Mouse (Mus musculus): ENCODE measurements around the gene Rfxank.

The Rfxank gene

DNA sequence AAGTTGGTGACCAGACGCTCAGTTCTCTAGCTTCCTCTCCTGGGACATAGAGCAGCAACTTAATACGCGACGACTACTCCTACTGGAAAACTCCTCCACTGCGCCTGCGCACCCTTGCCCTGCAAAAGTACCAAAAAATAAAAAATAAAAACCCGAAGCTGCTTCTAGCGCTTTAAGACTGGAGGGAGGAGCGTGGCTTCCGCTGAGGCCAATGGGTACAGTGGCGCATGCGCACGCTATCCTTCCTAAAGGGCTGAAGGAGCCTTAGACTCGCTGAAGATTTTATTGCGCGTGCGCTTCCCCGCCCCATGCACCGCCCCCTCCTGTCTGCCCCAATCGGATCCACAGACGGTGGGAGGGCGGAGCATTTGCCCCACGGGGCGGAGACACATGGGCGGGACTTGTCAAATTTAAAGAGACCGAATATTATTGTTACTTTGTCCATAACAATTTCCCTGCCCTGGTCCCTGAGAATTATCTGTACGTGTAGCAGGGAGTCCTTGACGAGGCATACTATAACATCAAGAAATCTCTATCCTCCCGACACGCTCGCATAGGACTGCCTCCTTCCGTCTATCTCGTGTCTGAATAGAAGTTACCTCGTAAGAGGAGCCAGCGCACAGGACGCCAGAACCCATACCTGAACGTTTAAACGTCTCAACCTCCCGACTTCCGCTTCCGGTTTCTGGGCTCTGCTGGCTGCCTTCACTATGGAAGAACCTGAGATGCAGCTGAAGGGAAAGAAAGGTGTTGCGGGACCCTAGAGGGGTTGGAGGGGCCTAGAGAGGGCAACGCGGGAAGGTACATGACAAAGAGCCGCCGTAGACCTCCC, at the start of gene Rfxank, which contains the start of the genes Borcs8 and Mef2b:
Rfxank (minus strand) TSS at position 129 of the 832 bp plus-strand sequence.
Borcs8 (plus strand) TSS at position 474 of the 832 bp plus-strand sequence.
Mef2b (plus strand) TSS at position 686 of the 832 bp plus-strand sequence.
- DNase-seq (ENCODE audit: low read depth, low spot score): peak; percentile 100

DNA sequence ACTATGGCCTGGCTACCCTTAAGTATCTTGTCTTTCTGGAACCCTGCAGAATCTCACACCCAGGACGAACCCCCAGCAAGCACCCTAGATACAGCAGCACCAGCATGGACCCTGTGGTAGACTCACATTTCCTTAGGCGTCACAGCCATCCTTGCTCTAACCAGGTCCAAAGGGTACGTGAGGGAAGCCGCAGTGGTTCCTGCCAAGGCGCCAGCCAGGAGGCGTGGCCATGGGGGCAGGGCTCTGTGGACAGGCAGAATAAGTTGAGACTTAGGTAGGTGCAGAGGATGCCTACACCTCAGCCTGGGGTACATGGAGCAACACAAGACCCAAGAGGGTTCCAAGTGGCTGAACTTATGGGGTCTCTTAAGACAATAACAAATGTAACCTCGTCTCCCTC, 49.8 kb upstream of the Rfxank start:
- DNase-seq (ENCODE audit: low read depth, low spot score): no peak

DNA sequence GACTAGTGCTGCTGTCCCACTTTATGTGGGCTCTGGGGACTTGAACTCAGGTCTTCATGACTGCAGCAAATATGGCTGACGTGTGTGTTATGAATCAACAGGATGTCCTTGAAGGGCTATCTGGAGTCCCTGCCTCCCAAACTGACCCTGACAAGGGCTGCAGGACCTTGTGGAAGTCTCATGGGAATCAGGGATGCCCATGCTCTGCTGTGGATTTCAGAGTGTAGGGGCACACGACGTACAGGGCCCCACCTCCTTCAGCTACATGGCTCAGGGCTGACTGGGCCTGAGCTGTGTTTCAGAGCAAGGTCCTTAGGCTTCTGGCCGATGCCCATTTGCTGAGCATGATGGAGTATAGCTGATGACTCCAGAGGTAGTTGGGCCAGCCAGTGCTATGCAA, 44.2 kb upstream of the Rfxank start:
- DNase-seq (ENCODE audit: low read depth, low spot score): no peak

DNA sequence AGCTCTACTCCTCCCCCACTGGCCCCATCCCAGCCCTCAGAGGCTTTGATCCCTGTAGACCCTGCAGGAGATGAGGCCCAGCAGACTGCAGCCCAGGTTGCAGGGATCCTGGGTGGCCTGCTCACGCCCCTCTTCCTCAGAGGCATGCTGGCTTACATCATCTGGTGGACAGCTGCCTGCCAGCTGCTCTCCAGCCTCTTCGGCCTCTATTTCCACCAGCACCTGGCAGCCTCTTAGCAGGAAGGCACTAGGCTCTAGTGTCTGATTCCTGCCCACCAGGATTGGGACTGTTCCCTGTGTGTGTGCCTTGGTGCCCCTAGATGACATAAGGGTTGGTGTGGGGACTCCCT, 42.9 kb upstream of the Rfxank start:
- DNase-seq (ENCODE audit: low read depth, low spot score): no peak

DNA sequence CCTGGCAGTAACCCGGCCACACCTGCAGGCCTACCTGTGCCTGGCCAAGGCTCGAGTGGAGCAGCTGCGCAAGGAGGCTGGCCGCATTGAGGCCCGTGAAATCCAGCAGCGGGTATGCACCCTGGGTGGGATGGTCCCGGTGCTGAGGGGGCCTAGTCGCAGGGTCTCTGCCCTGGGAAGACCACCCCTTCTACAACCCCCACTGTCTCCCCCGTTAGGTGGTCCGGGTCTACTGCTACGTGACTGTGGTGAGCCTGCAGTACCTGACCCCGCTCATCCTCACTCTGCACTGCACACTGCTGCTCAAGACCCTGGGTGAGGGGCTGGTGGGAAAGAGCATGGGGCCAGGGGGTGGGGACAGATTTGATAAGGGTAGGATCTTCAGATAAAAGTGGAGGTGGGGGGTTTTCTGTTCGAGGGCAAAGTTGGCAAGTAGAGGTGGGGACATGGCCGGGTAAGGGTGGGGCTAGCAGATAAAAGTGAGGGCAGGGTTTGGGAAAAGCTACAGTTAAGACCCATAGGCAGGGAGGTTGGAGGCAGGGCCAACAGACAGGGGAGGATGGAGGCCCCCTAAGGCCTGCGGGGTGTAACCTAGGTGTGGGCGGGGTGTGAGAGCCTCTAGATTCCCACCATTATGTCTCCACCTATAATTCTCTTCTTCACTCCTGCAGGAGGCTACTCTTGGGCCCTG, 42.4 kb upstream of the Rfxank start:
- DNase-seq (ENCODE audit: low read depth, low spot score): no peak

DNA sequence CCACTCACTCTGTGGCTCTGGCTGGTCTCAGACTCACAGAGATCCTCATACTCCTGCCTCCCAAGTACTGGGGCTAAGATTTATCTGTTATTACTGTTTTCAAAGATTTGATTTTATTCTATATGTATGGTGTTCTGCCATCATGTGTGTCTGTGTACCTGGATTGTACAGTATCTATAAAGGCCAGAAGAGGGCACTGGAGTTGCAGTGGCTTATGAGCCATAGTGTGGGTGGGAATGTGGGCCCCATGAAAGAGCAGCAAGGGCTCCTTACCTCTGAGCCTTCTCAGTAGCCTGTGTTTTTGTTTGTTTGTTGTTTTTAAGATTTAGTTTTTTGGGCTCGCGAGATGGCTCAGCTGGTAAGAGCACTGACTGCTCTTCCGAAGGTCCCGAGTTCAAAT, 40.1 kb upstream of the Rfxank start:
- DNase-seq (ENCODE audit: low read depth, low spot score): no peak

DNA sequence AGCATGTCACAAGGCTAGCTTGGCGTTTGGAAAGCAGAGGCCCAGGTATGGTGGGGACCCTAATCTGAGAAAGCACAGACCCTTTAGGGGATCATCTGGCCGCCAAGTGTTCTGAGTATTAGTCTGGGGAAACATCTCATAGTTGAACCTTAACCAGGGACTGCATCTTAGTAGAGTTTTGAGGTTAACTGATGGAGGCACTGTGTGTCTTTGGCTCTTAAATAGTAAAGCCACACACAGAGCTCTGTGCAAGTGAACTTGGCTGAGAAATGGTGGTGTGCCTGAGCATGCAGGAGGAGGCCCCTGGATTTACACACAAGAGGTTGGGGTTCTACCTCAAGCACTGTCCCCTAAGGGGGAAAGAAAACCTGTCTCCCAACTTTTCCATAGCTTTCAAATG, 39.3 kb upstream of the Rfxank start:
- no peak for DNase-seq (ENCODE audit: low read depth, low spot score)

DNA sequence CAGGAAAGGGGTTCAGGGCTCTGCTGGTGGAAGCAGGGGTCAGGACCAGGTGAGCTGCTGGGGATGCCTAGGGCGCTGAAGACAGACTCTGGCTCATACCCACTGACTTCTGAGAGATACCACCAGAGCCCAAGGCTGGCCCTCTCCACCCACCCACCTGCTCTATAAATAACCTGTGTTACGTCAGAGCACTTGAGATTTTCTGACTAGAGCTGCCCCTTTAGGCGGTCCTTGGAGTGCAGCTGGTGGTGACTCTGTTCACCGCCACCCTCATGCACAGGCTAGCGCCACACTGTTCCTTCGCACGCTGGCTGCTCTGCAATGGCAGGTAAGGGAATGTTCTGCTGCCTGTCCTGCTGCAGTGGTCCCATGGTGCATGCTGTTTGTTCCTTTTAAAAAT, 35.1 kb upstream of the Rfxank start:
- no peak for DNase-seq (ENCODE audit: low read depth, low spot score)

DNA sequence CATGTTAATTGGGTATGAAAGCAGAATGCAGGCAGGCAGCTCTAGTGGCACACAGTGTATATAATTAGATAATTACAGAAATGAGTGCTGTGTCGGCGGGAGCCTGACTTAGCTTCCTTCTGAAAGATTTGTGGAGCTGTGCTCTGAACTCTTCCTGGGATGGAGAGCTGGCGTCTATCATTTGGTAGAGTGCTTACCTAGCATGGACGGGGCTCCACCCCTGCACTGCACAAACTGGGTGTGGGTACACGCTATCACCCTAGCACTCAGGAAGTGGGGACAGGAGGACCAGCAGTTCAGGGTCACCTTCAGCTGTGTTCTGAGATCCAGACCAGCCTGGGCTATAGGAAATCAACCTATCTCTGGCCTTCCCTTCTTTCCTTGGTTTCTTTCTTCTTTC, 34.4 kb upstream of the Rfxank start:
- DNase-seq (ENCODE audit: low read depth, low spot score): no peak

DNA sequence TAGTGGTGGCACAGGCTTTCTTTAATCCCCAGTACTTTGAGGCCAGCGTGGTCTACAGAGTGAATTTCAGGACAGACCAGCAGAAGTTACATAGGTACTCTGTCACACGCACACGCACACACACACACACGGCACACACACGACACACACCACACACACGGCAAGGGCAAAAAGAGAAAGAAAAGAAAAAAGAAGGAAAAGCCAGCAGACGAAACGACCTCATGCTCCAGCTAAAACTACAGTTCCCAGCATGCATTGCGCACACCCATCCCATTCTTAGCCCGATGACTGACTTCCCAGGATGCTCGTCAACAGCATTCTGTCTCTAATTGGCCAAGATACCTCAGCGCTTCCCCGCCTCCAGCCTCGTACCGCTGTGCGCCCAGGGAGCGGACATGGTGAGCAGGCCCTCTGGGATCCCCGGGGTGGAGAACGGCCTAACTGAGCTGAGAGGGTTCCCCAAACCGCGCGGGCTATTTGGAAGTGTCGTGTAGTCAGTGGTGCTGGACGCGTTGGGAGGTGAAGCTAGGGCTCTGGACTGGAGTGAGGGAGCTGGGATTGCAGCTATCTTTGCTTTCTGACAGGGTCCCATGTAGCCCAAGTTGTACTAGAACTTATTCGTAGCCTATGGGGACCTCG, 33.2 kb upstream of the Rfxank start, which contains the start of gene Tmem161a:
Tmem161a (plus strand) TSS at position 314 of the 639 bp plus-strand sequence.
- DNase-seq (ENCODE audit: low read depth, low spot score): peak; percentile 88

DNA sequence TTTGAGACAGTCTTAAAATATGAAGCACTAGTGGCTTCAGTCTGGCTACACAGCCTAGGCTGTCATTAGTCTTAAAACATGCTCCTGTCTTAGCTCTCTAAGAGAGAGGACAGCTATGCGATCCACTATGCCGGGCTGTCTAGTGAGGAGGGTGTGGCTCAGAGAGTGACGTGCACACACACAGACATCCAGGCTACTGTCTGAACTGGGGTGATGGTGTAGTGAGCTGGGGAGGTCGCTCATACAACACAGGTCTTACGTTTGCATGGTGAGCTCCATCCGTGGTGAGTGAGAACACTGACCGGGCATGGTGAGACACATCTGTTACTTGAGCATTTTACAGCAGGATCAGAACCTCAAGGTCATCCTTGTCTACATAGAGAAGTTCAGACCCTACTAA, 32.3 kb upstream of the Rfxank start:
- DNase-seq (ENCODE audit: low read depth, low spot score): no peak

DNA sequence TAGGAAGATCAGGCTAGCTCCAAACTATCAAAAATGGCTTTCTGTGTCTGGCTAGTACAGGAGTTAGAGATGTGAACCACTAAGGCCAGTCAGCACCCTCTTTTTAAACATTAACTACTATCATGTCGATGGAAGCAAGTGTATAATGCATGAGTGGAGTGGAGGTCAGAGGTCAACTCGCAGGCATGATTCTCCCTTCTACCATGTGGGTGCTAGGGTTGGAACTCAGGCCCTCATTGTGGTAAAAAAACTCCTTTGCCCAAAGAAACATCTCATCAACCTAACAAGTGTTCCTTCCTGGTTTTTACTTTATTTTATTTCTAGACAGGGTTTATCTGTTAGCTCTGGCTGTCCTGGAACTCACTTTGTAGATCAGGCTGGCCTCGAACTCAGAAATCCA, 31.8 kb upstream of the Rfxank start:
- DNase-seq (ENCODE audit: low read depth, low spot score): no peak

DNA sequence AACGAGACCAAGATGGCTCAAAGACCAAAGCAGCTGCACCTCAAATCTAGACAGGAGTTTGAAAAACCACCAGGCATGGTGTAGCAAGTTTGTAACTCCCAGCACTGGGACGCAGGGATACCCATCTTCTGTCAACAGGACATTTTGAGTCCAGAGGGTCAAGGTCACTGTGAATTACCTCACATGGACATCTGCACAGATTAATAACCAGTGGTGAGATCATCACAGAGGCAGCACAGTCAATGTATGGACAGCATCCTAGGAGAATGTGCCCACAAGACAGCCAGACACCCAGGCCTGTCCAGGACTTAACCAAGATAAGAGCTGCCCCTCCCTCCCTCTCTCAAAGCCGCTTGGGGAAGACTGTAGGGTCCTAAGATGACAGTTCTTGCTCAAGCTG, 31.2 kb upstream of the Rfxank start:
- DNase-seq (ENCODE audit: low read depth, low spot score): no peak

DNA sequence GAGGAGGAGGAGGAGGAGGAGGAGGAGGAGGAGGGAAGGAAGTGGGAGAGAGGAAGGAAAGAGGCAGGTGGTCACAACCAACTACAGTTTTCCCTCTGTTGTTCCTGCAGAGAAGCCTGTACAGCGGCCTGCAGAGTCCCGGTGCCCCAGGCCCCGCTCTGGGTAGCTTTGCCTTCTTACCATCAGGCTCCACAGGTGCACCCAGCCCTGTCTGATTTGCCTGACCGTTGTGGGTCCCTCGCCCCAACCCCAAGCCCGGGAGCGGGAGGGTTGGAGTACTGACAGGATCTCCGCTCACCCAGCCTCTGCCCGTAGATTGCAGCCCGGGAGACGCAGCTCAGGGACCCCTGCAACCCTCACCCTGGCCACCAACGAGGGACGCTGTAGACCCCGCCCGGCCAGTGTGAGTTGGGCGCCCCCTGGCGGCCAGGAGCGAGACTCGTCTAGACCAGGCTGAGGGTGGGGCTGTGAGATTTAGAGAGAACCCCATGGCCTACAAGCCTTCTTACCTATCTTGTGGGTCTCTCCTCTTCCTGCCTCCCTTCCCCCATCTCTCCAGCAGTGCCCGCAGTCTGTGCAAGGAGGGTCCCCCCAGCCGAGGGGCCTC, 27.7 kb upstream of the Rfxank start:
- DNase-seq (ENCODE audit: low read depth, low spot score): peak; percentile 59

DNA sequence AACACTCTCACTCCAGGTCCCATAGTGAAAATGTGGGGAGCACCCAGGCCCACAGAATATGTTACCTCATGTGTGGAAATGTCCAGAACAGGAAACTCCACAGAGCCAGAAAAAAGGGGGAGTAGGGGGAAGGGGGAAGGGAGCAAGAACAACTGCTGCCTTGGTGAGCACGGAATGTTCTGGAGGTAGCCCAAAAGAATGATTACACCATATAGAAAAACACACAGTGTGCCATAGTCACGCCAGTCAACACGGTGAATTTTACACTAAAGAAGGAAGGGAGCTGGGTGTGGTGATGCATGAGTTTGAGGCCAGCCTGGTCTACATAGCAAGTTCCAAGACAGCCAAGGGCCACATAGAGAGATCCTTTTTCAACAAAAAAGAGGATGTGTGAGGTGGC, 24.4 kb upstream of the Rfxank start:
- no peak for DNase-seq (ENCODE audit: low read depth, low spot score)

DNA sequence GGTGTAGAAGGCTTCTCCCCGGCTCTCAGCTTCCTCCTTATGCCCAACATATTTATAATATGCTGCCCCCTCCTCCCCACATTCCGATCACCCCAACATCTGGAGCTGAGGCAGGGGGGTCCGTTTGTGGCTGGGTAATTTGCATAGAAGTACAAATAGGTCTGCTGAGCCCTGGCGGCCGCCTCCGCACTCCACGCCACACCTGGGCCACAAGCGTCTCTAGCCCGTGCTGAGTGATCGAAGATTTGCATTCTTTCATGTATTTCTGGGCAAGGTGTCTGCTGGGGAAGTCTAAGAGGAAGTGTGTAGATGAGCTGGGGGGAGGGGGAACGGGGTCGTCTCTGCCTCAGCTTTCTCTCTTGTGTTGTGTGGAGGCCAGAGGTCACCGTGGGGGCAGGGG, 21.1 kb upstream of the Rfxank start:
- DNase-seq (ENCODE audit: low read depth, low spot score): no peak

DNA sequence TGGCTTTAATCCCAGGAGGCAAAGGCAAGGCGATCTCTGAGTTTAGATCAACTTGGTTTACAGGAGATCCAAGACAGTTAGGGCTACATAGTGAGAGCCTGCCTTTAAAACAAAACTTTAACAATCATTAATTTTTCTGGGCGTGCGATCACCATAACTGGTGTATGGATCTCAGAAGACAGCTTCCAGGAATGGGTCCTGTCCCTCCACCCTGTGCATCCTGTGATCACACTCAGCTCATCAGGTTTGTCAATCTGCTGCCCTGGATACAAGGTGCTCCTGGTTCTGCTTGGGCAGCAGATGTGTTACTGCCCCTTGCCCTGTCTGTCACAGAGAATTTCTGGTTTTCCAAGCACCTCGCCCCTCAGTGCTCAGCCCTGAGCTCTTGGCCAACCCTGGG, 20.3 kb upstream of the Rfxank start:
- DNase-seq (ENCODE audit: low read depth, low spot score): no peak

DNA sequence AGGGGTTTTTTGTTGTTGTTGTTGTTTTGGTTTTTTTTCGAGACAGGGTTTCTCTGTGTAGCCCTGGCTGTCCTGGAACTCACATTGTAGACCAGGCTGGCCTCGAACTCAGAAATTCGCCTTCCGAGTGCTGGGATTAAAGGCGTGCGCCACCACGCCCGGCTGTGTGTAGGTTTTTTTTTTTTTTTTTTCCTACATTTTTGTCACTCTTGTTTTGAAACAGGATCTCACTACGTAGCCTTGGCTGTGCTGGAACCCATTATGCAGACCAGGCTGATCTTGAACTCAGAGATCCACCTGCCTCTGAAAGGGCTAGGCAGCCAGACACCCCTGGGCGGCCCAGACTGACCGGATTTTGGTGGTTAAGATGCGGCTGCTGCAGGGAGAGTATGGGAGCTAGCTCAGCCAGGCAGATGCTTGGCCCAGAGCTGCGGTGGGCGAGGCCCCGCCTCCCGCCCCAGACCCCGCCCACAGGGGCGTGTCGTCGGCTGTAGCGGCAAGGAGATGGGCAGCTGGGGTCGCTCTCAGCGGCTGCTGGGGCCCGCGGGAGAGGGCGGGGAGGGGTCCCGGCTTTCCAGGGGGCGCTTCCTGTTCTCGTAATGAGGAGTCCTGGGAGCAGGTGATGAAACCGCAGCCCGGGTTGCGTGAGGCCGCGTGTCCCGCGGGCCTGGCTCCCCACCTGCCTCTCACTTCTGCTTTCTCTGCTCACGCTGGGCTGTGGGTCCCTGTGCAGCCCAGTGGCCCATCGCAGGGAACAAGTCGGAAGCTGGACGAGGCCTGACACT, 19.3 kb upstream of the Rfxank start:
- peak; percentile 69 for DNase-seq (ENCODE audit: low read depth, low spot score)

DNA sequence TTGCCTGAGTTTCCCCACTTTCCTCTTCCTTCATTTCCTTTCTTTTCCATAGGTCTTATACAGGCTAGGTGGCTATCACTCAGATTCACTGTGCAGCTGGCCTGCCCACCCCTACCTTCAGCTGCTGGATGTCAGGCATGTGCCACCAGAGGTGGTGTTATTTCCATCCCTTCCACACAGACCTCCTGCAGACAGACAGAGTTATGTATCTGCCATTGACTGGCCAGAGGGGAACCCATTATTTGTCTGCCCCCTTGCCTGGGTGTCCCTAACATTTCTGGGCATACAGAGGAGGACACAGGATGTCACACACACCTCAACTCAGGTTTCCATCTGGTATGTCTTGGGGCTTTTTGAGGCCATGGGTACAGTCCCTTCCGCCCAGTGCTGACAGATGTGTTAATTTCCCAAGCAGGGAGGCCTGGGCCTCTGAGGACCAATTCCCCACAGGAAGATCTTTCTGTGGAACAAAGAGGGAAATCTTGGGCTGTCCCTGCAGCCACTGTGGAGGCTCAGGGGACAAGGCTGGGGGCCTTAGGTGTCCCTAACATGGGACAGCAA, 18.4 kb upstream of the Rfxank start:
- DNase-seq (ENCODE audit: low read depth, low spot score): no peak

DNA sequence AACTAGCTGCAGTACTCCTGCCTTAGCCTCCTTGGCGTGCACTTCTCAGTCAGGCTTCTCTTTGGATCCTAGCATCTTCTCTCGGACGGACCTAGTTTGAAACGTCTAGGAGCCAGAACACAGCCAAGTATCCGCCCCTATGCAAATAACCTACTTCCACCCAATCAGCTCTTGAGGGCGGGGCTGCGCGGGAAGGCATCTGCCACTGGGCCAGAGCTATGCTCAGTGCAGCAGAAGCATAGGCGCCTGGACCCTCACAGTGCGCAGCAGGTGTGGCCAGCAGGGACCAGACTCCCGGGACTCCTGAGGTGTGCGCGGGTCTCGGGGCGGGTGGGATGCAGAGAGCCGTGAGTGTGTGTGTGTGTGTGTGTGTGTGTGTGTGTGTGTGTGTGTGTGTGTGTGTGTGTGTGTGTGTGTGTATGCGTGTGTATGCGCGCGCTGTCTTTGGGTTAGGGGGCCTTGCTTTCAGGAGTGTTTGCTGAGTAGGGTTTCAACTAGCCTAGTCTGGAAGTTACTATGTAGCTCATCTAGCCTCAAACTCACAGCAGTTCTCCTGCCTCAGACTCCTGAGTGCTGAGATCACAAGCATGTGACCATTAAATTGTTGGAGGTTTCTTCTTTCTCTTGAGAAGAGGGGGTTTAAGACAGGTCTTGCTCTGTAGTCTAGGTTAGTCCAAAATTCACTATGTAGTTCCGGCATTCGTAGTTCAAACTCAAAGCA, 13.7 kb upstream of the Rfxank start:
- peak; percentile 67 for DNase-seq (ENCODE audit: low read depth, low spot score)

Data from embryo, embryonic 11.5 days (tissue).